Mouse (Mus musculus) forebrain, postnatal 0 days (tissue): ENCODE data around the gene Fam71f1. TPM values are rescaled to one million over a fixed set of nuclear protein-coding genes. Genes with fewer than 3 reads are reported as not detected.

Experiments
- ATAC-seq: fragments of 200-750 bp; cut with Nextera tagmentation; 2 replicates; pipeline ENCODE4 v1.8.0; 2017; ENCODE audit warnings: mild to moderate bottlenecking, moderate library complexity
- DNase-seq: peaks from one replicate; pipeline ENCODE4 v3.0.0-alpha.2; 2015
- H3K27ac ChIP-seq: fragments of 300-500 bp; sonication (generic); 2 replicates; pipeline ENCODE4 v1.5.1; 2014; ENCODE audit warnings: low read depth, mild to moderate bottlenecking, antibody characterized with exemption, low read length, moderate library complexity, mixed read lengths
- H3K27me3 ChIP-seq: fragments of 300-500 bp; sonication (generic); 2 replicates; pipeline ENCODE4 v1.6.1; 2014; ENCODE audit warnings: mild to moderate bottlenecking, low read length, mixed read lengths; ENCODE audit not compliant: insufficient read depth
- H3K36me3 ChIP-seq: fragments of 300-500 bp; sonication (generic); 2 replicates; pipeline ENCODE4 v1.6.1; 2014; ENCODE audit warnings: mild to moderate bottlenecking, moderate library complexity; ENCODE audit not compliant: insufficient read depth
- H3K4me1 ChIP-seq: fragments of 300-500 bp; sonication (generic); 2 replicates; pipeline ENCODE4 v1.6.1; 2014; ENCODE audit warnings: antibody characterized with exemption; ENCODE audit not compliant: insufficient read depth
- H3K4me2 ChIP-seq: fragments of 300-500 bp; sonication (generic); 2 replicates; pipeline ENCODE4 v1.6.1; 2014; ENCODE audit warnings: low read depth, mild to moderate bottlenecking, moderate library complexity
- H3K4me3 ChIP-seq: fragments of 300-500 bp; sonication (generic); 2 replicates; pipeline ENCODE4 v1.5.1; 2014; ENCODE audit warnings: low read depth, low read length, mixed read lengths
- H3K9ac ChIP-seq: fragments of 300-500 bp; sonication (generic); 2 replicates; pipeline ENCODE4 v1.6.1; 2014; ENCODE audit warnings: mild to moderate bottlenecking
- H3K9me3 ChIP-seq: fragments of 300-500 bp; sonication (generic); 2 replicates; pipeline ENCODE4 v1.6.1; 2016; ENCODE audit warnings: low read length
- CTCF ChIP-seq: sonication (generic); IDR thresholded peaks from 2 replicates; pipeline ENCODE4 v1.5.1; 2016; ENCODE audit warnings: antibody characterized with exemption, control low read depth, low read depth
- WGBS: fragments of 180-500 bp; shearing (Covaris S2); extraction: QIAGEN DNeasy Blood & Tissue Kit; methylation state at CpG from one replicate; pipeline ENCODE4 v1.1.7; 2014; 5-methylcytosine and 5-hydroxymethylcytosine counted together
- polyA plus RNA-seq: library from polyadenylated mRNA; unstranded; fragments of >200 nt; fragmentation: Nextera tagmentation; extraction: Ambion mirVana; gene quantifications from 2 replicates; pipeline ENCODE4 v1.2.1, GENCODE M21; 2015
- total RNA-seq: library from RNA; depleted of rRNA; stranded (reverse); fragments of >200 nt; gene quantifications from 2 replicates; pipeline ENCODE4 v1.2.3, GENCODE M21; 2014

Gene Fam71f1
- total and polyA plus RNA-seq, 2 experiments from 2014 or later, result not detected

GRCm38 (mm10) chr6:29280671-29281070, 38.3 kb upstream of the Fam71f1 start:
- Histone ChIP-seq H3K4me1 (no peaks in the 10 kb centered on the region), H3K36me3 (no peaks in the 10 kb centered on the region), H3K27ac (no peak overlapping the region), H3K9ac (no peak overlapping the region), H3K4me2 (no peak overlapping the region), H3K9me3 (no peaks in the 10 kb centered on the region), H3K27me3 (no peaks in the 10 kb centered on the region), H3K4me3 (no peak overlapping the region)
- 26% methylated on average over 7 of the region's 7 CpGs for WGBS
- no peak for DNase-seq
- TF ChIP-seq CTCF, result no peak
- ATAC-seq, result no peak

- no peak for TF ChIP-seq CTCF
- Histone ChIP-seq H3K9me3 (no peaks in the 10 kb centered on the region), H3K4me3 (no peak overlapping the region), H3K27me3 (no peaks in the 10 kb centered on the region), H3K4me1 (no peaks in the 10 kb centered on the region), H3K4me2 (no peak overlapping the region), H3K27ac (no peak overlapping the region), H3K36me3 (no peaks in the 10 kb centered on the region), H3K9ac (no peak overlapping the region)
- DNase-seq (no peak), ATAC-seq (no peak)
- WGBS, result 75% methylated on average over 7 of the region's 7 CpGs
Observed at GRCm38 (mm10) chr6:29286870-29287269, 32.1 kb upstream of the Fam71f1 start.

GRCm38 (mm10) chr6:29287481-29287880, 31.5 kb upstream of the Fam71f1 start:
- ATAC-seq, result no peak

GRCm38 (mm10) chr6:29287944-29288343, 31.0 kb upstream of the Fam71f1 start:
- H3K27ac ChIP-seq, result no peak overlapping the region
- ATAC-seq, result no peak
- WGBS, result 54% methylated on average over 5 of the region's 5 CpGs
- no peaks in the 10 kb centered on the region for H3K27me3 ChIP-seq
- H3K9ac ChIP-seq, result no peak overlapping the region
- H3K4me1 ChIP-seq, result no peaks in the 10 kb centered on the region
- no peak for DNase-seq
- no peaks in the 10 kb centered on the region for H3K36me3 ChIP-seq
- TF ChIP-seq CTCF, result no peak
- no peak overlapping the region for H3K4me3 ChIP-seq
- H3K9me3 ChIP-seq, result no peaks in the 10 kb centered on the region
- no peak overlapping the region for H3K4me2 ChIP-seq

More at GRCm38 (mm10) chr6:29287481-29287880, 31.5 kb upstream of the Fam71f1 start:
- no peaks in the 10 kb centered on the region for H3K27me3 ChIP-seq
- H3K4me3 ChIP-seq, result no peak overlapping the region
- no peaks in the 10 kb centered on the region for H3K9me3 ChIP-seq
- H3K4me2 ChIP-seq, result no peak overlapping the region
- no peaks in the 10 kb centered on the region for H3K36me3 ChIP-seq
- 30% methylated on average over 6 of the region's 6 CpGs for WGBS
- H3K27ac ChIP-seq, result no peak overlapping the region
- DNase-seq, result no peak
- TF ChIP-seq CTCF, result no peak
- H3K9ac ChIP-seq, result no peak overlapping the region
- H3K4me1 ChIP-seq, result no peaks in the 10 kb centered on the region

- no peak overlapping the region for H3K27ac ChIP-seq
- no peak overlapping the region for H3K9ac ChIP-seq
- no peaks in the 10 kb centered on the region for H3K9me3 ChIP-seq
- H3K4me3 ChIP-seq, result no peak overlapping the region
- 55% methylated on average over 6 of the region's 6 CpGs for WGBS
- no peak for ATAC-seq
- no peaks in the 10 kb centered on the region for H3K36me3 ChIP-seq
- no peak overlapping the region for H3K4me2 ChIP-seq
- no peaks in the 10 kb centered on the region for H3K4me1 ChIP-seq
- no peak for TF ChIP-seq CTCF
- no peaks in the 10 kb centered on the region for H3K27me3 ChIP-seq
- no peak for DNase-seq
Observed at GRCm38 (mm10) chr6:29288651-29289050, 30.3 kb upstream of the Fam71f1 start.

GRCm38 (mm10) chr6:29299112-29299511, 19.8 kb upstream of the Fam71f1 start:
- no peak overlapping the region for H3K9ac ChIP-seq
- H3K4me3 ChIP-seq, result no peak overlapping the region
- ATAC-seq, result no peak
- 72% methylated on average over 2 of the region's 2 CpGs for WGBS
- no peaks in the 10 kb centered on the region for H3K27me3 ChIP-seq
- H3K4me2 ChIP-seq, result no peak overlapping the region
- no peaks in the 10 kb centered on the region for H3K9me3 ChIP-seq
- no peaks in the 10 kb centered on the region for H3K4me1 ChIP-seq
- DNase-seq, result no peak
- no peak overlapping the region for H3K27ac ChIP-seq
- no peak for TF ChIP-seq CTCF
- no peaks in the 10 kb centered on the region for H3K36me3 ChIP-seq

- TF ChIP-seq CTCF, result no peak
- Histone ChIP-seq H3K27me3 (no peaks in the 10 kb centered on the region), H3K4me2 (no peak overlapping the region), H3K4me1 (no peaks in the 10 kb centered on the region), H3K4me3 (no peak overlapping the region), H3K9ac (no peak overlapping the region), H3K27ac (no peak overlapping the region), H3K9me3 (no peaks in the 10 kb centered on the region), H3K36me3 (no peaks in the 10 kb centered on the region)
- DNase-seq (no peak), ATAC-seq (no peak)
Observed at GRCm38 (mm10) chr6:29303251-29303650, 15.7 kb upstream of the Fam71f1 start.

GRCm38 (mm10) chr6:29303726-29304125, 15.2 kb upstream of the Fam71f1 start:
- no peaks in the 10 kb centered on the region for H3K4me1 ChIP-seq
- DNase-seq (no peak), ATAC-seq (no peak)
- H3K4me3 ChIP-seq, result no peak overlapping the region
- whole genome bisulfite sequencing, result 50% methylated on average over 5 of the region's 5 CpGs
- H3K4me2 ChIP-seq, result no peak overlapping the region
- H3K36me3 ChIP-seq, result no peaks in the 10 kb centered on the region
- no peak overlapping the region for H3K27ac ChIP-seq
- no peak overlapping the region for H3K9ac ChIP-seq
- H3K27me3 ChIP-seq, result no peaks in the 10 kb centered on the region
- peak; percentile 45 for TF ChIP-seq CTCF
- no peaks in the 10 kb centered on the region for H3K9me3 ChIP-seq
